Mouse (Mus musculus): ENCODE data around the gene Nfix.
A peak's percentile ranks its signal among the peaks of the same experiment; 100 is the strongest.
"Not testable (repeated sequence)": the region's sequence is repeated elsewhere in the genome, so short reads cannot be mapped to it uniquely, and the experiment has no call there.

Nfix gene

GRCm38 (mm10) chr8:84670295-84671006 lies 129.7 kb downstream of the Nfix start:
- not testable (repeated sequence) for DNase-seq (ENCODE audit: extremely low read depth, low read depth)

GRCm38 (mm10) chr8:84668731-84669485 lies 131.2 kb downstream of the Nfix start:
- no peak for DNase-seq (ENCODE audit: extremely low read depth, low read depth)

- no peak for DNase-seq (ENCODE audit: extremely low read depth, low read depth)
Observed at GRCm38 (mm10) chr8:84668081-84668480, 132.1 kb downstream of the Nfix start.

GRCm38 (mm10) chr8:84665385-84665893 lies 134.7 kb downstream of the Nfix start:
- no peak for DNase-seq (ENCODE audit: extremely low read depth, low read depth)

- DNase-seq (ENCODE audit: extremely low read depth, low read depth), result no peak
Observed at GRCm38 (mm10) chr8:84664566-84665384, 135.4 kb downstream of the Nfix start.

- DNase-seq (ENCODE audit: extremely low read depth, low read depth), result peak; percentile 95
Observed at GRCm38 (mm10) chr8:84663483-84664327, 136.4 kb downstream of the Nfix start.

GRCm38 (mm10) chr8:84662581-84663065 lies 137.5 kb downstream of the Nfix start, which contains the start of gene Ier2:
Ier2 (minus strand) TSS chr8:84662852.
- peak; percentile 93 for DNase-seq (ENCODE audit: extremely low read depth, low read depth)

- no peak for DNase-seq (ENCODE audit: extremely low read depth, low read depth)
Observed at GRCm38 (mm10) chr8:84661961-84662571, 138.1 kb downstream of the Nfix start.

- DNase-seq (ENCODE audit: extremely low read depth, low read depth), result no peak
Observed at GRCm38 (mm10) chr8:84661458-84661871, 138.7 kb downstream of the Nfix start.

- no peak for DNase-seq (ENCODE audit: extremely low read depth, low read depth)
Observed at GRCm38 (mm10) chr8:84660819-84661457, 139.2 kb downstream of the Nfix start.

- DNase-seq (ENCODE audit: extremely low read depth, low read depth), result no peak
Observed at GRCm38 (mm10) chr8:84659936-84660818, 140.0 kb downstream of the Nfix start.

GRCm38 (mm10) chr8:84658951-84659350 lies 141.2 kb downstream of the Nfix start:
- no peak for DNase-seq (ENCODE audit: extremely low read depth, low read depth)

GRCm38 (mm10) chr8:84657680-84658079 lies 142.5 kb downstream of the Nfix start:
- DNase-seq (ENCODE audit: extremely low read depth, low read depth), result no peak

GRCm38 (mm10) chr8:84657203-84657602 lies 142.9 kb downstream of the Nfix start:
- DNase-seq (ENCODE audit: extremely low read depth, low read depth), result no peak

- DNase-seq (ENCODE audit: extremely low read depth, low read depth), result no peak
Observed at GRCm38 (mm10) chr8:84656641-84657126, 143.5 kb downstream of the Nfix start.

- DNase-seq (ENCODE audit: extremely low read depth, low read depth), result no peak
Observed at GRCm38 (mm10) chr8:84656191-84656525, 144.0 kb downstream of the Nfix start.

- DNase-seq (ENCODE audit: extremely low read depth, low read depth), result no peak
Observed at GRCm38 (mm10) chr8:84655336-84656190, 144.6 kb downstream of the Nfix start.

GRCm38 (mm10) chr8:84654597-84654996 lies 145.5 kb downstream of the Nfix start:
- no peak for DNase-seq (ENCODE audit: extremely low read depth, low read depth)
